Mouse (Mus musculus): ENCODE data around the gene Kif1c. TPM values are rescaled to one million over a fixed set of nuclear protein-coding genes. Genes with fewer than 3 reads are reported as not detected.

The Kif1c gene
- polyA plus RNA-seq, 1 experiment from 2014 or later, result 1.8 TPM

- H3K9me3 ChIP-seq (replicated peaks), result no peaks in the 10 kb centered on the region
- whole genome bisulfite sequencing, result under 1% methylated on average over 31 of the region's 31 CpGs
- H3K4me3 ChIP-seq, result peak overlapping the region; percentile 69
- DNase-seq (ENCODE audit: low spot score), result peak; percentile 83
- peak overlapping the region; percentile 95 for H3K27ac ChIP-seq (replicated peaks)
- H3K27me3 ChIP-seq (ENCODE audit: low read depth, poor library complexity, severe bottlenecking), result no peaks in the 10 kb centered on the region
- peaks cover 42% of the 10 kb centered on the region for H3K4me1 ChIP-seq
- peaks cover 57% of the 10 kb centered on the region for H3K36me3 ChIP-seq
Observed at GRCm38 (mm10) chr11:70669582-70670345, 30.6 kb upstream of the Kif1c start.

- WGBS, result 50% methylated on average over 14 of the region's 14 CpGs
- H3K9me3 ChIP-seq (replicated peaks), result no peaks in the 10 kb centered on the region
Observed at GRCm38 (mm10) chr11:70670483-70670882, 29.9 kb upstream of the Kif1c start.

GRCm38 (mm10) chr11:70671333-70672047 lies 28.9 kb upstream of the Kif1c start:
- 82% methylated on average over 16 of the region's 16 CpGs for WGBS
- no peak for DNase-seq (ENCODE audit: low spot score)
- Histone ChIP-seq H3K9me3 (replicated peaks) (no peaks in the 10 kb centered on the region), H3K27me3 (ENCODE audit: low read depth, poor library complexity, severe bottlenecking) (no peaks in the 10 kb centered on the region), H3K4me1 (peaks cover 42% of the 10 kb centered on the region), H3K36me3 (peaks cover 58% of the 10 kb centered on the region), H3K27ac (replicated peaks) (no peak overlapping the region), H3K4me3 (0 out of 2 replicates have a peak overlapping the region, but pooled peaks have one; percentile 69)

More at GRCm38 (mm10) chr11:70670483-70670882, 29.9 kb upstream of the Kif1c start:
- Histone ChIP-seq H3K4me3 (peak overlapping the region; percentile 69), H3K27me3 (ENCODE audit: low read depth, poor library complexity, severe bottlenecking) (no peaks in the 10 kb centered on the region), H3K4me1 (peaks cover 42% of the 10 kb centered on the region), H3K36me3 (peaks cover 57% of the 10 kb centered on the region), H3K27ac (replicated peaks) (peak overlapping the region; percentile 95)
- no peak for DNase-seq (ENCODE audit: low spot score)

- no peak for DNase-seq (ENCODE audit: low spot score)
- no peaks in the 10 kb centered on the region for H3K9me3 ChIP-seq (replicated peaks)
- 57% methylated on average over 6 of the region's 6 CpGs for WGBS
- no peak overlapping the region for H3K27ac ChIP-seq (replicated peaks)
- H3K36me3 ChIP-seq, result peaks cover 60% of the 10 kb centered on the region
- no peaks in the 10 kb centered on the region for H3K27me3 ChIP-seq (ENCODE audit: low read depth, poor library complexity, severe bottlenecking)
- H3K4me1 ChIP-seq, result peaks cover 33% of the 10 kb centered on the region
- H3K4me3 ChIP-seq, result no peak overlapping the region
Observed at GRCm38 (mm10) chr11:70674014-70674413, 26.3 kb upstream of the Kif1c start.

- no peak for DNase-seq (ENCODE audit: low spot score)
- WGBS, result 68% methylated on average over 11 of the region's 11 CpGs
- Histone ChIP-seq H3K27me3 (ENCODE audit: low read depth, poor library complexity, severe bottlenecking) (no peaks in the 10 kb centered on the region), H3K4me1 (peaks cover 33% of the 10 kb centered on the region), H3K27ac (replicated peaks) (no peak overlapping the region), H3K36me3 (peaks cover 65% of the 10 kb centered on the region), H3K4me3 (no peak overlapping the region), H3K9me3 (replicated peaks) (no peaks in the 10 kb centered on the region)
Observed at GRCm38 (mm10) chr11:70674501-70674900, 25.8 kb upstream of the Kif1c start.

- 76% methylated on average over 9 of the region's 9 CpGs for WGBS
- peaks cover 34% of the 10 kb centered on the region for H3K4me1 ChIP-seq
- H3K36me3 ChIP-seq, result peaks cover 70% of the 10 kb centered on the region
- no peaks in the 10 kb centered on the region for H3K9me3 ChIP-seq (replicated peaks)
- H3K4me3 ChIP-seq, result no peak overlapping the region
- no peak for DNase-seq (ENCODE audit: low spot score)
- H3K27ac ChIP-seq (replicated peaks), result no peak overlapping the region
- H3K27me3 ChIP-seq (ENCODE audit: low read depth, poor library complexity, severe bottlenecking), result no peaks in the 10 kb centered on the region
Observed at GRCm38 (mm10) chr11:70678092-70678491, 22.3 kb upstream of the Kif1c start.

GRCm38 (mm10) chr11:70678576-70678975 lies 21.8 kb upstream of the Kif1c start:
- Histone ChIP-seq H3K4me3 (no peak overlapping the region), H3K9me3 (replicated peaks) (no peaks in the 10 kb centered on the region), H3K27ac (replicated peaks) (no peak overlapping the region), H3K4me1 (peaks cover 37% of the 10 kb centered on the region), H3K27me3 (ENCODE audit: low read depth, poor library complexity, severe bottlenecking) (no peaks in the 10 kb centered on the region), H3K36me3 (peaks cover 74% of the 10 kb centered on the region)
- WGBS, result 66% methylated on average over 2 of the region's 2 CpGs
- DNase-seq (ENCODE audit: low spot score), result no peak

GRCm38 (mm10) chr11:70679361-70679760 lies 21.0 kb upstream of the Kif1c start:
- peaks cover 74% of the 10 kb centered on the region for H3K36me3 ChIP-seq
- H3K27ac ChIP-seq (replicated peaks), result no peak overlapping the region
- 98% methylated on average over 8 of the region's 8 CpGs for WGBS
- no peak for DNase-seq (ENCODE audit: low spot score)
- no peak overlapping the region for H3K4me3 ChIP-seq
- no peaks in the 10 kb centered on the region for H3K27me3 ChIP-seq (ENCODE audit: low read depth, poor library complexity, severe bottlenecking)
- peaks cover 32% of the 10 kb centered on the region for H3K4me1 ChIP-seq
- no peaks in the 10 kb centered on the region for H3K9me3 ChIP-seq (replicated peaks)

GRCm38 (mm10) chr11:70679894-70680293 lies 20.5 kb upstream of the Kif1c start:
- Histone ChIP-seq H3K27ac (replicated peaks) (no peak overlapping the region), H3K4me3 (no peak overlapping the region), H3K27me3 (ENCODE audit: low read depth, poor library complexity, severe bottlenecking) (no peaks in the 10 kb centered on the region), H3K36me3 (peaks cover 75% of the 10 kb centered on the region), H3K4me1 (peaks cover 30% of the 10 kb centered on the region), H3K9me3 (replicated peaks) (no peaks in the 10 kb centered on the region)
- DNase-seq (ENCODE audit: low spot score), result no peak
- 93% methylated on average over 8 of the region's 8 CpGs for WGBS

- Histone ChIP-seq H3K27me3 (ENCODE audit: low read depth, poor library complexity, severe bottlenecking) (no peaks in the 10 kb centered on the region), H3K9me3 (replicated peaks) (no peaks in the 10 kb centered on the region), H3K36me3 (peaks cover 69% of the 10 kb centered on the region), H3K4me3 (0 out of 2 replicates have a peak overlapping the region, but pooled peaks have one; percentile 2), H3K27ac (replicated peaks) (peak overlapping the region; percentile 87), H3K4me1 (peaks cover 30% of the 10 kb centered on the region)
- no peak for DNase-seq (ENCODE audit: low spot score)
- WGBS, result 63% methylated on average over 12 of the region's 12 CpGs
Observed at GRCm38 (mm10) chr11:70681170-70681569, 19.2 kb upstream of the Kif1c start.

GRCm38 (mm10) chr11:70681897-70682581 lies 18.3 kb upstream of the Kif1c start:
- WGBS, result 6% methylated on average over 11 of the region's 11 CpGs
- no peaks in the 10 kb centered on the region for H3K9me3 ChIP-seq (replicated peaks)
- peaks cover 62% of the 10 kb centered on the region for H3K36me3 ChIP-seq
- peaks cover 37% of the 10 kb centered on the region for H3K4me1 ChIP-seq
- H3K27ac ChIP-seq (replicated peaks), result peak overlapping the region; percentile 87
- peak; percentile 65 for DNase-seq (ENCODE audit: low spot score)
- H3K4me3 ChIP-seq, result peak overlapping the region; percentile 30; the same call in 1 of the 2 replicates
- H3K27me3 ChIP-seq (ENCODE audit: low read depth, poor library complexity, severe bottlenecking), result no peaks in the 10 kb centered on the region

GRCm38 (mm10) chr11:70683640-70684039 lies 16.7 kb upstream of the Kif1c start:
- Histone ChIP-seq H3K27ac (replicated peaks) (0 out of 2 replicates have a peak overlapping the region, but pooled peaks have one; percentile 9), H3K36me3 (peaks cover 57% of the 10 kb centered on the region), H3K4me1 (peaks cover 50% of the 10 kb centered on the region), H3K4me3 (no peak overlapping the region), H3K27me3 (ENCODE audit: low read depth, poor library complexity, severe bottlenecking) (no peaks in the 10 kb centered on the region), H3K9me3 (replicated peaks) (no peaks in the 10 kb centered on the region)
- DNase-seq (ENCODE audit: low spot score), result no peak
- 93% methylated on average over 5 of the region's 5 CpGs for WGBS
